Mouse (Mus musculus): ENCODE results near the gene Irgc1. TPM values are rescaled to one million over a fixed set of nuclear protein-coding genes. Genes with fewer than 3 reads are reported as not detected.
"Not testable (repeated sequence)": the region's sequence is repeated elsewhere in the genome, so short reads cannot be mapped to it uniquely, and the experiment has no call there.

Irgc1 gene
- total RNA-seq, 1 experiment: not detected

DNA sequence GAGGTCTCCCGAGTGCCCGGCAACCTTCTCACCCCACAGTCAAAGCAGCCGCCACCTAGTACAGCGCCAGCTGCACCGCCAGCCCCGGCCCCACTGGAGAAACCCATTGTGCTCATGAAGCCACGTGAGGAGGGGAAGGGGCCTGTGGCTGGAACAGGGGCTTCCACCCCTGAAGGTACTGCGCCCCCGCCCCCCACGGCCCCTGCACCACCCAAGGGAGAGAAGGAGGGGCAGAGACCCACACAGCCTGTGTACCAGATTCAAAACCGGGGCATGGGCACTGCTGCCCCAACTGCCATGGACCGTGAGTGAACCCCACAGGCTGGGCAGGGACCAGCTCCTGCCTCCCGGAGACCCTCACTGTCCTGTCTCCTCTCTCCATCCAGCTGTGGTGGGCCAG lies 46.4 kb downstream of the Irgc1 start:
- Histone ChIP-seq H3K9ac (ENCODE audit: insufficient read depth, low read depth, low read length, poor library complexity, severe bottlenecking) (no peak overlapping the region), H3K4me1 (ENCODE audit: control insufficient read depth in 2 of 2, insufficient read depth in 2 of 2, low read length in 2 of 2, poor library complexity in 1 of 2) (peaks cover 0 to 2% of the 10 kb centered on the region in 2 experiments; a peak in 1 of 4 replicates), H3K27ac (ENCODE audit: insufficient read depth, low read depth, low read length, poor library complexity, severe bottlenecking) (no peak overlapping the region), H3K36me3 (ENCODE audit: control insufficient read depth, insufficient read depth, low read length, poor library complexity, severe bottlenecking) (peaks cover 12% of the 10 kb centered on the region; the same call in 1 of the 2 replicates), H3K9me3 (ENCODE audit: control insufficient read depth, insufficient read depth, low read depth, low read length) (no peaks in the 10 kb centered on the region), H3K4me3 (ENCODE audit: insufficient read depth in 1 of 2, low read depth in 1 of 2, low read length in 2 of 2, poor library complexity in 1 of 2, severe bottlenecking in 1 of 2) (no peak overlapping the region)
- TF ChIP-seq CHD2 (IDR thresholded peaks at IDR 0.05; ENCODE audit: low read depth, low read length) (no peak), HCFC1 (IDR thresholded peaks at IDR 0.05; ENCODE audit: borderline replicate concordance, insufficient read depth, low read length) (no peak), ZC3H11A (IDR thresholded peaks at IDR 0.05; ENCODE audit: borderline replicate concordance, low read depth, low read length) (no peak), ZNF384 (IDR thresholded peaks at IDR 0.05; ENCODE audit: low read depth, low read length) (no peak), MAFK (IDR thresholded peaks at IDR 0.05; ENCODE audit: insufficient read depth, low read depth, low read length) (no peak)
- in situ Hi-C loops (cut with MboI; ENCODE audit: low sequenced_read_pairs in 2 of 2, unreplicated experiment in 2 of 2): loop anchor here in 1 of 2 experiments (25.0 kb wide), 1 partner anchor 107 kb away; the partner anchor contains the start of genes AC161166.1 and Zfp428
- no peak for DNase-seq (ENCODE audit: low read depth, low spot score)

DNA sequence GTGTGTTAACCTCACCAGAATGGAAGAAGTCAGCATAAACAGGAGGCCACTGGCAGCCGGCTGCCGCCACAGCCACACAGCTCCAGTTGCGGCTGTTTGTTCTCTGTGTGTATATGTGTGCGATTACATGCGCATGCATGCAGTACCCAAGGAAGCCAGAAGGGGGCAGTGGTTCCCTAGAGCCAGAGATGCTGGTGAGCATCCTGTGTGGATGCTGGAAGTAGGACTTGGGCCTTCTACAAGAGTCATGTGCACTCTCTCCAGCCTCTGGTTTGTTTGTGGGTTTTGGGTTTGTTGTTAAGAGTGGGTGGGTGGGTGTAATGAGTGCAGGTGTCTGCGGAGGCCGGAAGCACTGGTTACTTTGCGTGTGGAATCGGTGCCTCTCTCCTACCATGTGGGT lies 49.2 kb downstream of the Irgc1 start:
- H3K4me1 ChIP-seq (ENCODE audit: control insufficient read depth in 2 of 2, insufficient read depth in 2 of 2, low read length in 2 of 2, poor library complexity in 1 of 2): peaks cover 0 to 2% of the 10 kb centered on the region in 2 experiments; a peak in 1 of 4 replicates
- peaks cover 6% of the 10 kb centered on the region; the same call in 1 of the 2 replicates for H3K36me3 ChIP-seq (ENCODE audit: control insufficient read depth, insufficient read depth, low read length, poor library complexity, severe bottlenecking)
- no peak overlapping the region for H3K27ac ChIP-seq (ENCODE audit: insufficient read depth, low read depth, low read length, poor library complexity, severe bottlenecking)
- no peaks in the 10 kb centered on the region for H3K9me3 ChIP-seq (ENCODE audit: control insufficient read depth, insufficient read depth, low read depth, low read length)
- no peak for DNase-seq (ENCODE audit: low read depth, low spot score)
- in situ Hi-C loops (cut with MboI; ENCODE audit: low sequenced_read_pairs in 2 of 2, unreplicated experiment in 2 of 2): loop anchor here in 1 of 2 experiments (25.0 kb wide), 1 partner anchor 109 kb away; the partner anchor contains the start of genes AC161166.1 and Zfp428
- H3K9ac ChIP-seq (ENCODE audit: insufficient read depth, low read depth, low read length, poor library complexity, severe bottlenecking): no peak overlapping the region
- H3K4me3 ChIP-seq (ENCODE audit: insufficient read depth in 1 of 2, low read depth in 1 of 2, low read length in 2 of 2, poor library complexity in 1 of 2, severe bottlenecking in 1 of 2): no peak overlapping the region
- TF ChIP-seq CHD2 (IDR thresholded peaks at IDR 0.05; ENCODE audit: low read depth, low read length) (no peak), ZNF384 (IDR thresholded peaks at IDR 0.05; ENCODE audit: low read depth, low read length) (no peak), HCFC1 (IDR thresholded peaks at IDR 0.05; ENCODE audit: borderline replicate concordance, insufficient read depth, low read length) (peak; percentile 36; the same call in 1 of the 2 replicates), ZC3H11A (IDR thresholded peaks at IDR 0.05; ENCODE audit: borderline replicate concordance, low read depth, low read length) (no peak), MAFK (IDR thresholded peaks at IDR 0.05; ENCODE audit: insufficient read depth, low read depth, low read length) (no peak)

DNA sequence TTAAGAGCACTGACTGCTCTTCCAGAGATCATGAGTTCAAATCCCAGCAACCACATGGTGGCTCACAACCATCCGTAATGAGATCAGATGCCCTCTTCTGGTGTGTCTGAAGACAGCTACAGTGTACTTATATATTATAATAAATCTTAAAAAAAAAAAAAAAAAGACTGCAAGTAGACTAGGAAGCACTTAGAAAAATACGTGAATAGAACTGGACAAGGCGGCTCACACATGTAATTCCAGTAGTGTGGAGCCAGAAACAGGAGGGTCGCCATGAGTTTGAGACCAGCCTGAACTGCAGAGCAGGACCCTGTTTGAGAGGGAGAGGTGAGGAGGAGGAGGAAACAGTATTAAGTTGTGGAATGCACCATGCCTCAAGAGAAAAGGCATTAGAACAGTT lies 51.6 kb downstream of the Irgc1 start:
- in situ Hi-C loops (cut with MboI; ENCODE audit: low sequenced_read_pairs in 2 of 2, unreplicated experiment in 2 of 2): loop anchor here in 1 of 2 experiments (25.0 kb wide), 1 partner anchor 112 kb away; the partner anchor contains the start of genes AC161166.1 and Zfp428
- H3K36me3 ChIP-seq (ENCODE audit: control insufficient read depth, insufficient read depth, low read length, poor library complexity, severe bottlenecking); H3K9ac ChIP-seq (ENCODE audit: insufficient read depth, low read depth, low read length, poor library complexity, severe bottlenecking); H3K27ac ChIP-seq (ENCODE audit: insufficient read depth, low read depth, low read length, poor library complexity, severe bottlenecking); H3K4me1 ChIP-seq (ENCODE audit: control insufficient read depth in 2 of 2, insufficient read depth in 2 of 2, low read length in 2 of 2, poor library complexity in 1 of 2); DNase-seq (ENCODE audit: low read depth, low spot score); H3K9me3 ChIP-seq (ENCODE audit: control insufficient read depth, insufficient read depth, low read depth, low read length); H3K4me3 ChIP-seq (ENCODE audit: insufficient read depth in 1 of 2, low read depth in 1 of 2, low read length in 2 of 2, poor library complexity in 1 of 2, severe bottlenecking in 1 of 2): not testable (repeated sequence)

DNA sequence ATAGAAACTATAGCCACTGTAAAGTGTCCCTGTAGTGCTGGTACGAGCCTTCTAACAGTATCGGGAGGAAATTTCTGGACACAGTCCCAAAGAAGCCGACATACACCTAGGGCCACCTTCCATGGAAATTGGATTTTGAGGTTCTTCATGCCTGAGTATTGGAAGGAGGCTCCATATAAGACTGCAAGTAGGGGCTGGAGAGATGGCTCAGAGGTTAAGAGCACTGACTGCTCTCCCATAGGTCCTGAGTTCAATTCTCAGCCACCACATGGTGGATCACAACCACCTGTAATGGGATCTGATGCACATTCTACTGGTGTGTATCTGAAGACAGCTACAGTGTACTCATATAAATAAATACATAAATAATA lies 52.0 kb downstream of the Irgc1 start:
- H3K4me3 ChIP-seq (ENCODE audit: insufficient read depth in 1 of 2, low read depth in 1 of 2, low read length in 2 of 2, poor library complexity in 1 of 2, severe bottlenecking in 1 of 2): peak overlapping the region; percentile 80 to 84
- H3K36me3 ChIP-seq (ENCODE audit: control insufficient read depth, insufficient read depth, low read length, poor library complexity, severe bottlenecking): no peaks in the 10 kb centered on the region; the same call in 1 of the 2 replicates
- TF ChIP-seq ZNF384 (IDR thresholded peaks at IDR 0.05; ENCODE audit: low read depth, low read length) (no peak), MAFK (IDR thresholded peaks at IDR 0.05; ENCODE audit: insufficient read depth, low read depth, low read length) (no peak), HCFC1 (IDR thresholded peaks at IDR 0.05; ENCODE audit: borderline replicate concordance, insufficient read depth, low read length) (no peak), ZC3H11A (IDR thresholded peaks at IDR 0.05; ENCODE audit: borderline replicate concordance, low read depth, low read length) (no peak), CHD2 (IDR thresholded peaks at IDR 0.05; ENCODE audit: low read depth, low read length) (no peak)
- no peak for DNase-seq (ENCODE audit: low read depth, low spot score)
- no peaks in the 10 kb centered on the region for H3K4me1 ChIP-seq (ENCODE audit: control insufficient read depth in 2 of 2, insufficient read depth in 2 of 2, low read length in 2 of 2, poor library complexity in 1 of 2)
- peak overlapping the region; percentile 67 for H3K9ac ChIP-seq (ENCODE audit: insufficient read depth, low read depth, low read length, poor library complexity, severe bottlenecking)
- in situ Hi-C loops (cut with MboI; ENCODE audit: low sequenced_read_pairs in 2 of 2, unreplicated experiment in 2 of 2): loop anchor here in 1 of 2 experiments (25.0 kb wide), 1 partner anchor 112 kb away; the partner anchor contains the start of genes AC161166.1 and Zfp428
- no peak overlapping the region for H3K27ac ChIP-seq (ENCODE audit: insufficient read depth, low read depth, low read length, poor library complexity, severe bottlenecking)
- H3K9me3 ChIP-seq (ENCODE audit: control insufficient read depth, insufficient read depth, low read depth, low read length): no peaks in the 10 kb centered on the region

Data from ES-E14 (cell line).